Mouse (Mus musculus): ENCODE data around the gene Vsig8. TPM values are rescaled to one million over a fixed set of nuclear protein-coding genes. Genes with fewer than 3 reads are reported as not detected.

The Vsig8 gene
- polyA plus RNA-seq, 1 experiment from 2014 or later = 0.28 TPM

GRCm38 (mm10) chr1:172518013-172518412 is 37.7 kb upstream of the Vsig8 start:
- Histone ChIP-seq H3K4me2 (no peak overlapping the region), H3K4me3 (replicated peaks) (no peak overlapping the region), H3K9ac (no peak overlapping the region), H3K27ac (no peak overlapping the region), H3K27me3 (peaks cover 9% of the 10 kb centered on the region; the same call in 1 of the 2 replicates), H3K4me1 (peaks cover 16% of the 10 kb centered on the region), H3K36me3 (replicated peaks) (no peaks in the 10 kb centered on the region), H3K9me3 (0 out of 2 replicates have a peak, but pooled peaks cover 3% of the 10 kb centered on the region)
- ATAC-seq (ENCODE audit: low FRiP score) = no peak
- WGBS = 73% methylated on average over 4 of the region's 4 CpGs

GRCm38 (mm10) chr1:172519644-172520043 is 36.1 kb upstream of the Vsig8 start:
- 77% methylated on average over 6 of the region's 6 CpGs for WGBS
- 0 out of 2 replicates have a peak, but pooled peaks cover 3% of the 10 kb centered on the region for H3K9me3 ChIP-seq
- ATAC-seq (ENCODE audit: low FRiP score) = no peak
- no peak overlapping the region for H3K4me2 ChIP-seq
- no peak overlapping the region for H3K4me3 ChIP-seq (replicated peaks)
- no peaks in the 10 kb centered on the region for H3K36me3 ChIP-seq (replicated peaks)
- H3K27me3 ChIP-seq = peaks cover 9% of the 10 kb centered on the region; the same call in 1 of the 2 replicates
- H3K4me1 ChIP-seq = peaks cover 16% of the 10 kb centered on the region
- no peak overlapping the region for H3K9ac ChIP-seq
- H3K27ac ChIP-seq = no peak overlapping the region

- Histone ChIP-seq H3K27ac (no peak within 1 kb of the TSS), H3K4me3 (replicated peaks) (peak within 1 kb of the TSS; percentile 32), H3K36me3 (replicated peaks) (no peaks in the 10 kb centered on the region), H3K27me3 (peaks cover 9% of the 10 kb centered on the region; the same call in 1 of the 2 replicates), H3K4me1 (peaks cover 16% of the 10 kb centered on the region), H3K4me2 (peak within 1 kb of the TSS; percentile 58), H3K9ac (peak within 1 kb of the TSS; percentile 17; the same call in 1 of the 2 replicates), H3K9me3 (0 out of 2 replicates have a peak, but pooled peaks cover 3% of the 10 kb centered on the region)
- peak; percentile 92 for ATAC-seq (ENCODE audit: low FRiP score)
- WGBS = 3% methylated on average over 28 of the region's 28 CpGs
These were observed 34.9 kb upstream of the Vsig8 start, which contains the start of gene Cfap45 for GRCm38 (mm10) chr1:172520576-172521440. TSS of gene Cfap45 (plus strand) at chr1:172520801.

- Histone ChIP-seq H3K4me1 (peaks cover 16% of the 10 kb centered on the region), H3K4me2 (no peak overlapping the region), H3K27me3 (peaks cover 14% of the 10 kb centered on the region), H3K27ac (no peak overlapping the region), H3K4me3 (replicated peaks) (no peak overlapping the region), H3K9me3 (0 out of 2 replicates have a peak, but pooled peaks cover 3% of the 10 kb centered on the region), H3K36me3 (replicated peaks) (no peaks in the 10 kb centered on the region), H3K9ac (no peak overlapping the region)
- 71% methylated on average over 7 of the region's 7 CpGs for WGBS
- ATAC-seq (ENCODE audit: low FRiP score) = no peak
These were observed 33.2 kb upstream of the Vsig8 start for GRCm38 (mm10) chr1:172522524-172522923.

- 75% methylated on average over 12 of the region's 12 CpGs for WGBS
These were observed 32.0 kb upstream of the Vsig8 start for GRCm38 (mm10) chr1:172523699-172524101.

GRCm38 (mm10) chr1:172525027-172525764 is 30.5 kb upstream of the Vsig8 start:
- ATAC-seq (ENCODE audit: low FRiP score) = no peak
- H3K4me2 ChIP-seq = no peak overlapping the region
- no peak overlapping the region for H3K4me3 ChIP-seq (replicated peaks)
- no peaks in the 10 kb centered on the region for H3K9me3 ChIP-seq
- no peak overlapping the region for H3K9ac ChIP-seq
- peaks cover 14% of the 10 kb centered on the region for H3K4me1 ChIP-seq
- WGBS = 50% methylated on average over 15 of the region's 15 CpGs
- peaks cover 18% of the 10 kb centered on the region for H3K27me3 ChIP-seq
- no peaks in the 10 kb centered on the region for H3K36me3 ChIP-seq (replicated peaks)
- H3K27ac ChIP-seq = no peak overlapping the region

More at GRCm38 (mm10) chr1:172523699-172524101, 32.0 kb upstream of the Vsig8 start:
- no peak overlapping the region for H3K27ac ChIP-seq
- peaks cover 18% of the 10 kb centered on the region for H3K27me3 ChIP-seq
- H3K4me2 ChIP-seq = no peak overlapping the region
- H3K4me1 ChIP-seq = peaks cover 16% of the 10 kb centered on the region
- H3K4me3 ChIP-seq (replicated peaks) = no peak overlapping the region
- no peaks in the 10 kb centered on the region for H3K36me3 ChIP-seq (replicated peaks)
- H3K9ac ChIP-seq = no peak overlapping the region
- no peak for ATAC-seq (ENCODE audit: low FRiP score)
- no peaks in the 10 kb centered on the region for H3K9me3 ChIP-seq

- WGBS = 78% methylated on average over 7 of the region's 7 CpGs
These were observed 29.8 kb upstream of the Vsig8 start for GRCm38 (mm10) chr1:172525971-172526370.

GRCm38 (mm10) chr1:172526380-172527081 is 29.2 kb upstream of the Vsig8 start:
- no peak overlapping the region for H3K27ac ChIP-seq
- no peaks in the 10 kb centered on the region for H3K9me3 ChIP-seq
- H3K27me3 ChIP-seq = peaks cover 22% of the 10 kb centered on the region
- H3K4me2 ChIP-seq = no peak overlapping the region
- H3K4me1 ChIP-seq = peaks cover 13% of the 10 kb centered on the region
- H3K9ac ChIP-seq = no peak overlapping the region
- H3K36me3 ChIP-seq (replicated peaks) = no peaks in the 10 kb centered on the region
- 82% methylated on average over 23 of the region's 23 CpGs for WGBS
- H3K4me3 ChIP-seq (replicated peaks) = no peak overlapping the region
- no peak for ATAC-seq (ENCODE audit: low FRiP score)

More at GRCm38 (mm10) chr1:172525971-172526370, 29.8 kb upstream of the Vsig8 start:
- ATAC-seq (ENCODE audit: low FRiP score) = no peak
- H3K4me1 ChIP-seq = peaks cover 13% of the 10 kb centered on the region
- H3K27ac ChIP-seq = no peak overlapping the region
- no peaks in the 10 kb centered on the region for H3K9me3 ChIP-seq
- H3K4me2 ChIP-seq = no peak overlapping the region
- no peak overlapping the region for H3K4me3 ChIP-seq (replicated peaks)
- H3K9ac ChIP-seq = no peak overlapping the region
- peaks cover 20% of the 10 kb centered on the region for H3K27me3 ChIP-seq
- no peaks in the 10 kb centered on the region for H3K36me3 ChIP-seq (replicated peaks)

GRCm38 (mm10) chr1:172527431-172527830 is 28.3 kb upstream of the Vsig8 start:
- Histone ChIP-seq H3K4me2 (no peak overlapping the region), H3K9ac (no peak overlapping the region), H3K27me3 (peaks cover 24% of the 10 kb centered on the region), H3K9me3 (no peaks in the 10 kb centered on the region), H3K4me1 (peaks cover 20% of the 10 kb centered on the region), H3K4me3 (replicated peaks) (no peak overlapping the region), H3K27ac (no peak overlapping the region), H3K36me3 (replicated peaks) (no peaks in the 10 kb centered on the region)
- no peak for ATAC-seq (ENCODE audit: low FRiP score)
- 92% methylated on average over 10 of the region's 10 CpGs for WGBS

GRCm38 (mm10) chr1:172528701-172529100 is 27.0 kb upstream of the Vsig8 start:
- WGBS = 6% methylated on average over 7 of the region's 7 CpGs

GRCm38 (mm10) chr1:172530544-172531220 is 25.1 kb upstream of the Vsig8 start:
- Histone ChIP-seq H3K9me3 (no peaks in the 10 kb centered on the region), H3K4me2 (no peak overlapping the region), H3K36me3 (replicated peaks) (no peaks in the 10 kb centered on the region), H3K27me3 (peaks cover 33% of the 10 kb centered on the region), H3K4me1 (peaks cover 25% of the 10 kb centered on the region), H3K9ac (no peak overlapping the region), H3K27ac (no peak overlapping the region), H3K4me3 (replicated peaks) (no peak overlapping the region)
- 0 out of 2 replicates have a peak, but pooled peaks have one; percentile 3 for ATAC-seq (ENCODE audit: low FRiP score)
- 36% methylated on average over 8 of the region's 8 CpGs for WGBS

More at GRCm38 (mm10) chr1:172528701-172529100, 27.0 kb upstream of the Vsig8 start:
- no peaks in the 10 kb centered on the region for H3K36me3 ChIP-seq (replicated peaks)
- no peak overlapping the region for H3K27ac ChIP-seq
- H3K27me3 ChIP-seq = peaks cover 29% of the 10 kb centered on the region
- H3K4me2 ChIP-seq = no peak overlapping the region
- H3K4me1 ChIP-seq = peaks cover 25% of the 10 kb centered on the region
- H3K4me3 ChIP-seq (replicated peaks) = no peak overlapping the region
- no peaks in the 10 kb centered on the region for H3K9me3 ChIP-seq
- H3K9ac ChIP-seq = no peak overlapping the region
- ATAC-seq (ENCODE audit: low FRiP score) = peak; percentile 78

All from forebrain, embryonic 12.5 days (tissue).